Mouse (Mus musculus) liver, embryonic 14.5 days (tissue): Measurements from ENCODE around the gene Dlec1. TPM values are rescaled to one million over a fixed set of nuclear protein-coding genes. Genes with fewer than 3 reads are reported as not detected.

Experiments
- ATAC-seq: fragments of 200-750 bp; cut with Nextera tagmentation; 2 replicates; pipeline ENCODE4 v1.8.0; 2017; ENCODE audit warnings: moderate number of reproducible peaks, mild to moderate bottlenecking, moderate library complexity; ENCODE audit not compliant: insufficient read depth
- DNase-seq, 3 experiments: peaks; one replicate each; pipeline ENCODE4 v3.0.0-alpha.2; 2012 to 2013; ENCODE audit warnings: low read depth in 3 of 3, low spot score in 3 of 3
- H3K27ac ChIP-seq: fragments of 300-500 bp; sonication (generic); 2 replicates; pipeline ENCODE4 v1.5.1; 2014; ENCODE audit warnings: moderate library complexity, mild to moderate bottlenecking, control low read depth, inconsistent platforms
- H3K27me3 ChIP-seq: fragments of 300-500 bp; sonication (generic); 2 replicates; pipeline ENCODE4 v1.6.1; 2014; ENCODE audit warnings: mild to moderate bottlenecking, low read length, moderate library complexity; ENCODE audit not compliant: control insufficient read depth, insufficient read depth
- H3K36me3 ChIP-seq: fragments of 300-500 bp; sonication (generic); replicated peaks from 2 replicates; pipeline ENCODE4 v1.6.1; 2014; ENCODE audit warnings: low read depth; ENCODE audit not compliant: control insufficient read depth, insufficient read depth
- H3K4me1 ChIP-seq, 2 experiments: fragments of 200-500 bp in 1 of 2; fragments of 300-500 bp in 1 of 2; sonication (generic) in 1 of 2; replicated peaks; 2 replicates each; pipeline ENCODE4 v1.6.1; 2012 to 2014; ENCODE audit warnings: antibody characterized with exemption in 1 of 2, inconsistent platforms in 1 of 2, low read length in 1 of 2; ENCODE audit not compliant: control insufficient read depth in 2 of 2, insufficient read depth in 2 of 2
- H3K4me2 ChIP-seq: fragments of 300-500 bp; sonication (generic); 2 replicates; pipeline ENCODE4 v1.6.1; 2014; ENCODE audit warnings: low read depth, mild to moderate bottlenecking, control low read depth, moderate library complexity
- H3K4me3 ChIP-seq, 2 experiments: fragments of 200-500 bp in 1 of 2; fragments of 300-500 bp in 1 of 2; sonication (generic) in 1 of 2; 2 replicates each; pipeline ENCODE4 v1.5.1; 2012 to 2014; ENCODE audit warnings: low read depth in 2 of 2, low read length in 2 of 2, mild to moderate bottlenecking in 2 of 2, control low read depth in 1 of 2, inconsistent platforms in 1 of 2, moderate library complexity in 1 of 2; ENCODE audit not compliant: insufficient read depth in 1 of 2
- H3K9ac ChIP-seq: fragments of 300-500 bp; sonication (generic); replicated peaks from 2 replicates; pipeline ENCODE4 v1.6.1; 2014; ENCODE audit warnings: mild to moderate bottlenecking, control low read depth, moderate library complexity
- H3K9me3 ChIP-seq: fragments of 300-500 bp; sonication (generic); 2 replicates; pipeline ENCODE4 v1.6.1; 2016; ENCODE audit warnings: low read length, mixed read lengths; ENCODE audit not compliant: control insufficient read depth
- CTCF ChIP-seq: IDR thresholded peaks from 2 replicates; pipeline ENCODE4 v1.5.1; 2016; ENCODE audit warnings: antibody characterized with exemption, low read depth, control low read depth
- EP300 ChIP-seq: IDR thresholded peaks from 2 replicates; pipeline ENCODE4 v1.6.1; 2016; ENCODE audit warnings: antibody characterized with exemption, low read depth
- WGBS: fragments of 180-500 bp; shearing (Covaris S2); extraction: QIAGEN DNeasy Blood & Tissue Kit; methylation state at CpG from one replicate; pipeline ENCODE4 v1.1.7; 2014; ENCODE audit not compliant: insufficient replicate concordance; 5-methylcytosine and 5-hydroxymethylcytosine counted together
- polyA plus RNA-seq, 2 experiments: library from polyadenylated mRNA; depleted of rRNA in 1 of 2; stranded (reverse) in 1 of 2; unstranded in 1 of 2; fragments of >200 nt; fragmentation: Nextera tagmentation in 1 of 2; extraction: Ambion mirVana in 1 of 2; gene quantifications; 2 replicates each; pipeline versions ENCODE4 v1.2.1 to v1.2.3; 2012 to 2014

Dlec1 gene
- polyA plus RNA-seq, 2 experiments: 0.04 to 0.06 TPM

- Histone ChIP-seq H3K36me3 (no peaks in the 10 kb centered on the region), H3K27me3 (no peaks in the 10 kb centered on the region), H3K27ac (no peak overlapping the region), H3K4me3 (no peak overlapping the region), H3K9ac (no peak overlapping the region), H3K4me1 (no peaks in the 10 kb centered on the region), H3K9me3 (no peaks in the 10 kb centered on the region), H3K4me2 (no peak overlapping the region)
- WGBS: 60% methylated on average over 9 of the region's 9 CpGs
- DNase-seq: no peak
- no peak for TF ChIP-seq EP300
- no peak for ATAC-seq
Observed at GRCm38 (mm10) chr9:119071786-119072185, 30.5 kb upstream of the Dlec1 start.

- H3K36me3 ChIP-seq: no peaks in the 10 kb centered on the region
- 76% methylated on average over 15 of the region's 15 CpGs for WGBS
- H3K27me3 ChIP-seq: no peaks in the 10 kb centered on the region
- H3K4me3 ChIP-seq: no peak overlapping the region
- H3K4me1 ChIP-seq: no peaks in the 10 kb centered on the region
- DNase-seq (no peak), ATAC-seq (no peak)
- TF ChIP-seq EP300 (no peak), CTCF (no peak)
- no peaks in the 10 kb centered on the region for H3K9me3 ChIP-seq
- no peak overlapping the region for H3K4me2 ChIP-seq
- no peak overlapping the region for H3K27ac ChIP-seq
- H3K9ac ChIP-seq: no peak overlapping the region
Observed at GRCm38 (mm10) chr9:119073184-119073895, 28.9 kb upstream of the Dlec1 start.

- no peaks in the 10 kb centered on the region for H3K9me3 ChIP-seq
- DNase-seq: no peak
- H3K36me3 ChIP-seq: no peaks in the 10 kb centered on the region
- peak; percentile 22; the same call in 1 of the 2 replicates for ATAC-seq
- 57% methylated on average over 16 of the region's 16 CpGs for WGBS
- no peaks in the 10 kb centered on the region for H3K4me1 ChIP-seq
- H3K4me2 ChIP-seq: no peak overlapping the region
- TF ChIP-seq EP300 (no peak), CTCF (no peak)
- no peak overlapping the region for H3K4me3 ChIP-seq
- H3K9ac ChIP-seq: no peak overlapping the region
- no peaks in the 10 kb centered on the region for H3K27me3 ChIP-seq
- no peak overlapping the region for H3K27ac ChIP-seq
Observed at GRCm38 (mm10) chr9:119075685-119076084, 26.6 kb upstream of the Dlec1 start.

- TF ChIP-seq EP300 (no peak), CTCF (no peak)
- no peaks in the 10 kb centered on the region for H3K27me3 ChIP-seq
- no peak overlapping the region for H3K4me3 ChIP-seq
- no peak overlapping the region for H3K27ac ChIP-seq
- H3K4me2 ChIP-seq: no peak overlapping the region
- no peaks in the 10 kb centered on the region for H3K36me3 ChIP-seq
- ATAC-seq (no peak), DNase-seq (no peak)
- no peaks in the 10 kb centered on the region for H3K9me3 ChIP-seq
- 67% methylated on average over 5 of the region's 5 CpGs for WGBS
- H3K4me1 ChIP-seq: no peaks in the 10 kb centered on the region
- no peak overlapping the region for H3K9ac ChIP-seq
Observed at GRCm38 (mm10) chr9:119080040-119080675, 22.1 kb upstream of the Dlec1 start.

GRCm38 (mm10) chr9:119082039-119082438 is 20.2 kb upstream of the Dlec1 start:
- ATAC-seq: no peak
- no peak overlapping the region for H3K27ac ChIP-seq

More at GRCm38 (mm10) chr9:119082039-119082438, 20.2 kb upstream of the Dlec1 start:
- no peak for TF ChIP-seq EP300
- no peak for TF ChIP-seq CTCF
- Histone ChIP-seq H3K9ac (no peak overlapping the region), H3K4me1 (no peaks in the 10 kb centered on the region), H3K27me3 (no peaks in the 10 kb centered on the region), H3K4me2 (no peak overlapping the region), H3K4me3 (no peak overlapping the region), H3K36me3 (no peaks in the 10 kb centered on the region), H3K9me3 (no peaks in the 10 kb centered on the region)
- 42% methylated on average over 8 of the region's 8 CpGs for WGBS
- DNase-seq: no peak
